Mouse (Mus musculus) CD4-positive, CD25-positive, alpha-beta regulatory T cell, adult 2 months (primary cell): Measurements from ENCODE around the gene Chd9.

Experiments used
- DNase-seq: peaks from one replicate; pipeline ENCODE4 v3.0.0-alpha.2; 2012; ENCODE audit warnings: low read depth, low spot score

Gene Chd9

GRCm38 (mm10) chr8:90828181-90828986 lies at the start of gene Chd9:
Chd9 (plus strand) TSS chr8:90828352.
- peak; percentile 95 for DNase-seq

DNA sequence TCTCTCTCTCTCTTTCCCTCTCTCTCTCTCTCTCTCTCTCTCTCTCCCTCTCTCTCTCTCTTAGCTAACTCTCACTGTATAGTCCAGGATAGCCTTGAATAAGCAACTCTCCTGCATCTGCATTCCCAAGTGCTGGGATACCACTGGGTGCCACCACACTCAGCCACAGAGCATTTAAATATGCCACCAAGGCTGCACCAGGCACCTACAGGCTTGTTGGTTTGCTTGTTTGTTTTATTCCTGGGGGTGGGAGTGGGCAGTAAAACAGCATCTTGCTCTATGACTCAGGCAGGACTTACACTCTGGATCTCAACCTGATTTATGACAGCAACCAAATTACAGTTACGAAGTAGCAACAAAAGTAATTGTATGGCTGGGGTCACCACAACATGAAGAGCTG lies 36.5 kb upstream of the Chd9 start:
- DNase-seq = no peak

- DNase-seq = peak; percentile 86
These were observed 34.4 kb upstream of the Chd9 start for GRCm38 (mm10) chr8:90793710-90794109.

DNA sequence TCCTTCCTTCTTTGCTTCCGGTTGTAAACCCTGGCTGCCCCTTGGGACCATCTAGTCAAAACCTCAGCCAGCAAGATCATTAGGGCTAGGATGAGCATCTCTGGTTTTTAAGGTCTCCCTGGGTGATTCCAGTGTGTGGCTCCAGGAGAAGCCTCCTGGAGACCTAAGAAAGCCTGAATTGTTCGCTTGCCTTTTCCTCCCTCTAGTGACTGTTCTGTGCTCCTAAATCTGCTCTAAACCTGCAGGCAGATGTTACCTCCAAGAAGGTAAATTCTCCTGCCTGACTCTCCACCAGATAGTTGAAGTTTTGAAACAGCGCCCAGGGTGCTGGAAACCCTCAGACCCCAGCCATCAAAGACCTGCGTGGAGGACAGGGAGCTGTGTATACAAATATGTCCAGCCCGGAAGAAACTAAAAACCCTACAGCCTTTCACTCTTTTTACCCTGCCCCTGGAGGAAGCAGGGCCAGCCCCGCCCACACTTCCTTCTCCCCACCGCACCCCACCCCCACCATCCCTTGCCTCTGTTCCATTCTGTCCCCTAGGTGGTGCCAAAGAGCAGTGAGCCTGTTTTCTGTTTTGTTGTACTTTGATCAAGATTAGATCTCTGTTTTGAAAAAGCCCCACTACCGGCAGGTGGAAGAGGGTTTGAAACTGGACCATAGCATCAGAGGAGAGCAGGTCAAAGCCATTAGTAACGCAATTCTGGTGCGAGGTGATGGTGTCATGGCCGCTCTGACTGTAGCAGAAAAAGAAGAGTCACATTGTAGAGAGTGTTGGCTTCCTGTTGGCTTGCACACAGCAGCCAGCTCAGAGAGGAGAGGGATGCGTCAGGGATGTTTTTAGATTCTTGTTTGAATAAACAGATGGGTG lies 32.9 kb upstream of the Chd9 start:
- peak; percentile 93 for DNase-seq

DNA sequence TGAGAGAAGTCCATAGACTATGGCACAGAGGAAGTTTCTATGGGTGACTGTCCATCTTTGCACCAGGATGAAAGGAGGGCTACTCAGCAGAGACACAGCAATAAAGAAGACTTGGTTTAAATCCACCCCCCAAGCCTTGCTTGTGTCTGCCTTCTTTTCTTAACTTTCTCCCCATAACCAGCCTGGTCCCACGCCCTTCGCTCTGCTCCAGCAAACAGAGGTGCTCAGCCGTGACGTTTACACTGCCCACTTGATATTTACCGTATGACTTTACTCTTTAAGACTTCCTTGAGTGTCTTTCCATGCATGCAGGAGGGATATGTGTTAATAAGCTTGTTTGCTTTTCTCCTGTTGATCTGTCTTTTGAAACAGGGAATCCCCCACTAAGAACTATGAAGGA lies 28.7 kb upstream of the Chd9 start:
- no peak for DNase-seq

DNA sequence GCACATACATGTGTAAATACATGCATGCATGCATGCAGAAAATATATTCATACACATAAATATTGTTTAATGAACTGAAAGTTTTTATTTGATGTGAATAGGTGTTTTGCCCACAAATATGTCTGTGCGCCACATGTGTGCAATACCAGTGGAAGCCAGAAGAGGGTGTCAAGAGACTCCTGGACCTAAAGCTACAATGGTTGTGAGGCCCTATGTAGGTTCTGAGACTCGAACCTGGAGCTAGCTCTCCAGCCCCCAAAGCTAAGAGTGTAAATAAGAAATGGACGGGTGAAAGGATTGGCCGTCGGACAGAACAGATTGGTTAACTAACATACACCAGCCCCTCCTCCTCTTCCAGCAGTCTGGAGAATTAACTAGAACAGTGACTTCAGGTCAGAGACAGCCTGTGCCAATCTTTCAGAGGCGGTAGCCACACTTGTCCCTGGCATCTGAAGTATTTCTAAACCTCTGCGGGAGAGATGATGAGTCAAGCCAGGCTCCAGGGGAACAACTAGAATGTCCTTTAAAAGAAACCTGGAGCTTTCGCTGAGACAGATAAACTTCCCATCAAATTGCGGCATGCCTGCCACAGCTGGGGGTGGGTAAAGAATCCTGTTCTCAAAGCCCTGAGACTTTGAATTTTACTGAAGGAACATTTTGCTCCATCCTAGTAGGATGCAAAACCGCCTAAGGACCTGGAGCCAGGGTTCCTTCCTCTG lies 14.4 kb upstream of the Chd9 start:
- DNase-seq = peak; percentile 26

GRCm38 (mm10) chr8:90816061-90816882 lies 11.9 kb upstream of the Chd9 start:
- DNase-seq = no peak

DNA sequence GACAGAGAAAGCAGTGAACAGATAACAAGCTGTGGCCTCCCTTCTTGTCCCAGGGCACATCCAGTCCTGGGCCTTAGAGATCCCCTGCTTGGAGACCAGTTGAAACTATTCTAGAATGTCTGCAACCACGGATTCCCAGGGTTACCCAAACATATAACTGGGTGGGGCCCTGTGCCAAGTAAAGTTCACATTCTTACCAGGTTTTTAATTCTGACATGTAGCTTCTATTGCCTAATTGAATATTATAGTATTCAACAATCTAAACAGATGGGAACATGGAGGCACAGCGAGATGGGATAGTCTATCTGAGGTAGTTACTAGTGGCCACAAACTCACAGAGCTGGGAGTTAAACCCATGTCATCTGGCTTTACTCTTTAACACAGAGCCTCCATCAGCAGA lies 10.9 kb upstream of the Chd9 start, which contains the start of gene Gm19935:
Gm19935 (minus strand) TSS at position 101 of the 400 bp plus-strand sequence.
- DNase-seq = no peak

- no peak for DNase-seq
These were observed 8.4 kb upstream of the Chd9 start for GRCm38 (mm10) chr8:90819561-90820320.

- no peak for DNase-seq
These were observed 7.8 kb upstream of the Chd9 start for GRCm38 (mm10) chr8:90820321-90820696.

DNA sequence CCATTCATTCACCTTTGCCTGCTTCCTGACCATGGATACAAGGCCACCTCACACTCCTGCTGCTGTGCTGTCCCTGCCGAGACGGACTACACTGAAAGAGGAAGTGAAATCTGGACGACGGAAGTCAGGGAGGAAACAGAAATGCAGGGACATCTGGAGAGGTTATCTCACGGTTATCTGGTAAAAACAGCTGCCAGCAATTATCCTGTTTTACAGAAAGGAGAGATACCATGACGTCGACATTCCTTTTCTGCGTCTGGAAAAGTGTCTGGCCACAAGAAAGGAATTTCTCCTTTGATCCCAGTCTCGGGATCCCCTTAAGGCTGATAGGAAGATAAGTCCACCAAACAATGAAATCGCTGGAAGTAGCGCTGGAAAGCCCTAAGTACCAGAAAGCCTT lies 5.7 kb upstream of the Chd9 start:
- DNase-seq = no peak

DNA sequence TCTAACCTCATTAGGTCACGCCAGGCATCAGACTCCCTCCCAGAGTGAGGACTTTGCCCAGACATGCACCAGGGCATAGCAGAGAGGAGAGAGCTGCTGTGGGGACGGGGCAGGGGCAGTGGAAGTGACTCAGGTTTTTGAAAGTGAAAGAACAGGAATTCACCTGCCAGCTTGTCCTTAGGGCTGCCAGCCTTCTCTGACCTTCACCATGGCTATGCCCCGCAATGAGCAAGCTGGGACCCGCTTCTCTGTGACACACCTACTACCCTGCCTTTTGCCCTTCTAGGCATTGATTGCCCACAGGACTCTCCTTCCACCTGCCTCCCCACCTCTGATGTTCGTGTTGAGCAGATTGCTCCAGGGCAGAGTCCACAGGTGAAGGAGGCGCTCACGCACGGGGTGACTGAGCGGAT lies 2.7 kb upstream of the Chd9 start:
- no peak for DNase-seq

DNA sequence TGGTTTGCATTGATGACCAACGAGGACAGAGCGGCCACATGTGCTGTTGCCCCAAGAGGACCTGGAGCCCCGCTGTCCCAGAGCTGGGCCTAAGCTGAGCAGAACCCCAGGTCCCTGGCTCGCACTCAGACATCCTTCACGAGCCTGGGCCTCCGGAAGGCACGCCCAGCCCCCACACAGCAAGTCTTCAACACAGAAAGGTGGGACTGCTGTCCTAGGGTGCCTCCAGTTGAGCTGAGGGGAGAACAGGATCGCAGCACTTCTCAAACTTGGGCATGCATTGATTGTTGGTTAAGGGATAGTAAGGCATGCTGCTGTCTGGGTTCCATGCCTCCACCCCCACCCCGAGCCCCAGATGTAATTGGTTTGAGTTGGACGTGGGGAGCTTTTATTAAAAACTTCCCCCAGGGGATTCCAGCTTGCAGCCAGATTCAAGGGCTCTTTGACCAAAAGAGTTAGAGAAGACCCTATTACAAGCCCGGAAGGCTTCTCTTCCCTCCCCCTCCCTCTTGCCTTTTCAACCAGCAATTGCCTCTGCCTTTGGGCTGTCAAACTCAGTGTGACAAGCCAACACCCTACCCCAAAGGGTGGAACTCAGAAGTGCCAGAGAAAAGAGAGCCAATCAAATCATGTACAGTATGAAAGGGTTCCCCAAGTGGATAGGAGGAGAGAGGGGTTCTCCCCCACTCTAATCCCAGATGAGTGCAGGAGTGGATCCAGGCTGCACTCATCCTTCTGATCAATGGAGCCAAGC lies 1.0 kb downstream of the Chd9 start:
- no peak for DNase-seq

DNA sequence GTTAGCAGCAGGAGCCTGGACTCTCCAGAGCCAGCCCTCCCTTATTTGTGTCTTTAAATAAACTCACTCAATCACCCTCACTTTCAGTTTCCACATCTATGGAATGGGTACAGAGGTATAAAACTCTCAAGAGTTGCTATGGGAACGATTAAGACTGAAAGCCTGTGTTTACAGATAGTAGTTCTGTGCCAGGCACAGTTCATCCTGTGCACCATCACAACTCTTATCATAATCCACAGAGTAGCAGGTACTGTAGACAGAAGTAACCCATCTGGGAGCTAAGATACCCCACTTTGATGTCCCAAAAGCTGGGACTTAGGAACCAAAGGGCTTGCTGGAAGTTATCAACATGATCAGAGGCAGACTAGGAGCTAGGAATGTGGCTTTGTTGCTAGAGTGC lies 1.7 kb downstream of the Chd9 start:
- DNase-seq = peak; percentile 28

DNA sequence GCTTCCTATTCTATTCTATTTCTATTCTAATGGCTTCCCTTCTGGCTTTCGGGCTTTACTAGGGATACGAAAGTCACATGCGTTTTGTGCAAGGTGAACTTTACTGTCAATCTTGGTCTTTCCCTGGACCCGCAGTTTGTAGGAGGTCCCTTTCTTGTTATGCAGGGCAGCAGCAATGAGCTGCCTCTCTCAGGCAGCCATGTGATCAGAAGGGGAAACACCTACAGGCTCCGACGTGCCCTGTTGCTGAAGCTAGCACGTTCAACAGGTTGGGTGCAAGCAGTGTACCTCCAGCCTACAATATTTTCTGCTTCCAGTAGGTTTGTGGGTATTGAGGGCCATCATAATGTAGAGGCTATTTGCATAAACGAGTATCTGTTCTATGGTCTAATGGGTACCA lies 2.8 kb downstream of the Chd9 start:
- DNase-seq = peak; percentile 74

GRCm38 (mm10) chr8:90832576-90833289 lies 4.6 kb downstream of the Chd9 start:
- DNase-seq = no peak

DNA sequence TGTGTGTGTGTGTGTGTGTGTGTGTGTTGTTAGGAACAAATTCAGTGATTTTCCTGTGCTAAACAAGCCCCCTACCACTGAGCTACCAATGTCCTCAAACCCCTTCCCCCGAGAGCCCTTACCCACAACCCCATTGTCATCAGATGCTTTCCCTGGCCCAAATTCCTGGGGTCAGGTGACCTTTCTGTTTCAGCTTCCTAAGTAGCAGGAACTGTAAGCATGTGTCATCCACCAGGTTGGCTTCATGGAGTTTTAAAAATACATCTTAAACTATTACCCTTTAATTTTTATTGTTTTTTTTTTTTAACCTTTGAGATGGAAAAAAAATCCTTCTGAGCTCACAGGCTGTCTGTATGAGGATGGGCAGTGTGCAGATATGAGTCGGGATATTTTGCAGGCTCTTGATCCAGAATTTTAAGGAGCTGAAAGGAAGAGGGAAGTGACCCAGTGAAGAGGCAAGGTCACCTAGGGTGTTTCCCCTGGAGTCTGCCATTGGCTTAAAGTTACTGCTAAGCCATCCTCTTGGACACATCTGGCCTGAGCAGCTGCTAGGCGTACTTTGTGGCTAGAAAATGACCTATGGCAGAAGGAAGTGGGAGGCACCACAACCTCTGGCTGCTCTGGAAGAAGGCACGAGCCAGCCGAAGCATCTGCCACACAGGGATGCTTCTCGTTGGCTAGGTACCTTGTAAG lies 5.6 kb downstream of the Chd9 start:
- no peak for DNase-seq

DNA sequence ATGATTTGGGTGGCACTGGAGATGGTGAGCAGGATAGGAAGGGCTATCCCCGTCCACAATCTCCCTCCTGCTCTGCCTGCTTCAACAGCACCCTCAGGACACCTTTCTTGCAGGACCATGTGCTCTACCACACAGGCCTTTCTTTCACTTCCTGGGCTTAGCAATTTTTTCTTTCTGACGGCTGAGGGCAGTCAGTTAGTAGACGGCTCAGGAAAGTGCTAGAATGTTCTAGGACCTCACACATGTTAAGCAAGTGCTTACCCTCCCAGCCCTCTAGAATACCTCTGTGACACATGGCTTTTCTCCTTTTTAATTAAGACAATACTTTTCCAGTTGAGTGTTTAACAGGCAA lies 6.1 kb downstream of the Chd9 start:
- no peak for DNase-seq

DNA sequence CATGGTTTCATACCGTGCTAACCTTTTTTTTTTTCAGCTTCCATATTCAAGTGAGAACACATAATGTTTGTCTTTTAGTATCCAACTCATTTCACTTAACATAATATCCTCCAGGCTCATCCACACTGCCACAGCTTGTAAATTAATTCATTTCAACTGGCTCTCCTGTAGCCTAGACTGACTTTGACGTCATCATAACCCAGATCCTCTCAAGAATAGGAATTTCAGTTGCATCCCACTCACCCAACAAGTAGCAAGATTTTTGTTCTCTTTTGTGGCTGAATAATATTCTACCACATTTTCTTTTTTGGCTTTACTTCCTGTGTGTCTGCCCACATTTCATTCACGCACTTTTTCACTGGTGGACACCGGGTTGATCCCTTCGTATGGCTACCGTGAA lies 9.3 kb downstream of the Chd9 start:
- no peak for DNase-seq
